Mouse (Mus musculus) olfactory bulb, adult 2 months (tissue): ENCODE data around the gene Tfrc. TPM values are rescaled to one million over a fixed set of nuclear protein-coding genes. Genes with fewer than 3 reads are reported as not detected.

Experiments used
- H3K27ac ChIP-seq: fragments of 200-500 bp; 2 replicates; pipeline ENCODE4 v1.5.1; 2012; ENCODE audit warnings: low read depth, low read length; ENCODE audit not compliant: insufficient read depth
- H3K4me1 ChIP-seq: fragments of 200-500 bp; 2 replicates; pipeline ENCODE4 v1.6.1; 2012; ENCODE audit warnings: low read length; ENCODE audit not compliant: control insufficient read depth, insufficient read depth
- H3K4me3 ChIP-seq: fragments of 200-500 bp; 2 replicates; pipeline ENCODE4 v1.5.1; 2012; ENCODE audit warnings: mild to moderate bottlenecking, low read depth, low read length, moderate library complexity; ENCODE audit not compliant: insufficient read depth
- CTCF ChIP-seq: fragments of 200-500 bp; IDR thresholded peaks from 2 replicates; pipeline ENCODE4 v1.5.1; 2012; ENCODE audit warnings: low read depth, mild to moderate bottlenecking, low read length, moderate library complexity; ENCODE audit not compliant: insufficient read depth
- POLR2A ChIP-seq: fragments of 200-500 bp; IDR thresholded peaks from 2 replicates; pipeline ENCODE4 v1.6.1; 2012; ENCODE audit warnings: mild to moderate bottlenecking, low read depth, low read length, moderate library complexity; ENCODE audit not compliant: insufficient read depth
- WGBS: fragments of 180-500 bp; shearing (Covaris S2); methylation state at CpG from one replicate; pipeline ENCODE4 v1.1.7; 2018; 5-methylcytosine and 5-hydroxymethylcytosine counted together
- polyA plus RNA-seq: library from polyadenylated mRNA; stranded (reverse); fragments of >200 nt; gene quantifications from 2 replicates; pipeline ENCODE4 v1.2.4, GENCODE M21; 2012; ENCODE audit warnings: low replicate concordance; ENCODE audit not compliant: missing spikeins, insufficient read depth, insufficient read length

Tfrc gene
- polyA plus RNA-seq, 1 experiment: not detected

DNA sequence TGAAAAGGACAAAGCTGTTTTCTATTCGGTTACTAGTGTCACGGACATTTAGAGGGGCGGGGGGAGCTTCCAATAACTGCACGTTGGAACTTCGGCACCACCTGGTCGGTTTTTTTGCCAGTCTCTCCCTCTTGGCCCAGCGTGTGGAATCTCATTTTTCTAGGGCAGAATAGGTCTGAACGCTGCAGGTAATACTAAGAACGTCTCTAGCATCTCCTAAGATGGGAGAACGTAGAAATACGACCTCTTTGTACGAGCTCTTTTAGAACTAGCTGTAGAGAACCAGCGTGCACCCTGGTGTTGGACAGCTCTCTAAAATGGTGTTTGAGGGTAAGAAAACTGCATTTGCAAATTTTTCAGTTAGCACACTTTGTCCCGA, 670 bp downstream of the Tfrc start:
- peaks cover 3% of the 10 kb centered on the region; the same call in 1 of the 2 replicates for H3K4me1 ChIP-seq
- no peak for TF ChIP-seq POLR2A
- no peak for TF ChIP-seq CTCF
- peak overlapping the region; percentile 91 for H3K4me3 ChIP-seq
- peak overlapping the region; percentile 80 for H3K27ac ChIP-seq
- WGBS: 1% methylated on average over 14 of the region's 14 CpGs

DNA sequence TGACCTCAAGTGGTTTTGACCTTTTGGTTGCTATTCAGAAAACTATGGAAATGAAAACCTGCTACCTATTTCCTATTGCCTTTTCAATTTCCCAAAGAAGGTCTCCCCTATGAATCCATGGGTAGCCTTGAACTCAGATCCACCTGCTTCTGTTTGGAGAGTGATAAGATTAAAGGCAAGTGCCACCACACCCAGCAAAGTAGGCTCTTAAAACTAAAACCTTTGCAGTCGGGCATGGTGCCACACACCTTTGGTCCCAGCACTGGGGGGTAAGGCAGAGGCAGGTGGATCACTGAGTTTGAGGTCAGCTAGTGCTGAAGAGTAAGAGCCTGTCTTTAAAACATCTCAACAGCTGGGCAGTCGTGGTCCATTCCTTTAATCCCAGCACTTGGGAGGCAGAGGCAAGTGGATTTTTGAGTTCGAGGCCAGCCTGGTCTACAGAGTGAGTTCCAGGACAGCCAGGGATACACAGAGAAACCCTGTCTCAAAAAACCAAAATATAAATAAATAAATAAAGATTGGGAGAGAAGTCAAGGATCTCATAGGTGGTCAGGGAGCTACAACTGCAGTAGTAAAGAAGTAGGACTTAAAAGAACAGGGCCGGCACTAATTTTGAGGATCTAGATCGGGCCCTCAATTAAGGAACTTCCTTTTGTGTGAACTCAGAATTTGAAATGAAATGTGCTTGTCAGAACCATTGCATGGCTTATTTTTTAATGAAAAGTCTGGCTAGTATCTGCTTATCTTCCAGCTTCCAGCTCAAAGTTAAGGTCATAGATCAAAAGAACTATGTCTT, 1.9 kb downstream of the Tfrc start:
- H3K4me3 ChIP-seq: peak overlapping the region; percentile 7; the same call in 1 of the 2 replicates
- WGBS: 73% methylated on average over 5 of the region's 5 CpGs
- no peak for TF ChIP-seq CTCF
- TF ChIP-seq POLR2A: no peak
- H3K27ac ChIP-seq: no peak overlapping the region
- H3K4me1 ChIP-seq: peaks cover 3% of the 10 kb centered on the region; the same call in 1 of the 2 replicates

DNA sequence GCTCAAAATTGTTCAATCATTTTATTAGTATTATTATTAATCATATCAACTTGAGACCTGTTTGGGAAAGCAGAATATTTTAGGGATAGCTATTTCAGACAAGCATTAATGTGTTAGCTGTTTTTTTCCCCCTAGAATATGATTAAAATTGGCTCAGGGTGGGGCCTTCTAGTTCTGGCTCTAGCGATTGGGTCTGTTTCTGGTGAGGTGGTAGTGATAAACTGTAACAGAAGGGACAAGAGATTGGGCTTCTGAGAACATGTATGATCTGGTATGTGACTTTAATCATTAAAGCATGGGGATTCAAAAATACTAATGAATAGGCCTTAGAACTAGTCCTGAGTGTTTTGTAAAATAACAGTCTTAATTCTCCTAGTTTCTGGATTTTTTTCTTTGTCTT, 3.3 kb downstream of the Tfrc start:
- H3K4me1 ChIP-seq: peaks cover 3% of the 10 kb centered on the region; the same call in 1 of the 2 replicates
- 80% methylated on average over 1 of the region's 1 CpGs for WGBS
- no peak for TF ChIP-seq POLR2A
- TF ChIP-seq CTCF: no peak
- H3K27ac ChIP-seq: no peak overlapping the region
- no peak overlapping the region for H3K4me3 ChIP-seq

DNA sequence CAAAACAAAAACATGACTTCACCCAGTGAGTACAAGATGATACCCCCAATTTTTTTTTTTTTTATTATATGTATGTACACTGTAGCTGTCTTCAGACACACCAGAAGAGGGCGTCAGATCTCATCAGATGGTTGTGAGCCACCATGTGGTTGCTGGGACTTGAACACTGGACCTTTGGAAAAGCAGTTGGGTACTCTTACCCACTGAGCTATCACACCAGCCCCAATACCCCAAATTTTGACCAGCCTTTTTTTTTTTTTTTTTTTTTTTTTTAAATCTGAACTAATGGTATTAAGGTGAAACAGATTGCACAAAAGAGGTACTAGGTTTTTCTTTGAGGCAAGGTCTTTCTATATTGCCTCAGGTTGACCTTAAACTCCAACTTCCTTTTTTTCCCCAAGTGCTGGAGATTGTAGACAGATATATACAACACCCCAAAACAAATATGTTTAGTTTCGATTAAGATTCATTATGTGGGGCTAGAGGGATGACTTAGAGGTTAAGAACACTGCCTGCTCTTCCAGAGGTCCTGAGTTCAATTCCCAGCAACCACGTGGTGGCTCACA, 4.6 kb downstream of the Tfrc start:
- Histone ChIP-seq H3K27ac (no peak overlapping the region), H3K4me3 (no peak overlapping the region), H3K4me1 (peaks cover 3% of the 10 kb centered on the region; the same call in 1 of the 2 replicates)
- 84% methylated on average over 3 of the region's 3 CpGs for WGBS
- no peak for TF ChIP-seq CTCF
- TF ChIP-seq POLR2A: no peak

DNA sequence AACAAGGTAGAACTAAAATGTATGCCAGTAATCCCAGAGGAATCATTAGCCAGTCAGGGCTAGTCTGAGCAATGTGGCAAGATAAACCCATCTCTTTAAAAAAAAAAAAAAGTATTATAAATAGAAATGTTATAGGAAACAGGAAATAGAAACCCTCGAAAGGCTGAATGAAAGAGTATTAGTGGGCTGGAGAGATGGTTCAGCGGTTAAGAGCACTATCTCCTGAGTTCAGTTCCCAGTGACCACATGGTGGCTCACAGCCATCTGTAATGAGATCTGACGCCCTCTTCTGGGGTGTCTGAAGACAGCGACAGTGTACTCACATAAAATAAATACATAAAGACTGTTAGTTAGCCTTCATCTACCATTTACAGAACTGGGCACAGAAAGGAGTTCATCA, 5.3 kb downstream of the Tfrc start:
- no peak overlapping the region for H3K27ac ChIP-seq
- 48% methylated on average over 4 of the region's 4 CpGs for WGBS
- TF ChIP-seq CTCF (no peak), POLR2A (no peak)

DNA sequence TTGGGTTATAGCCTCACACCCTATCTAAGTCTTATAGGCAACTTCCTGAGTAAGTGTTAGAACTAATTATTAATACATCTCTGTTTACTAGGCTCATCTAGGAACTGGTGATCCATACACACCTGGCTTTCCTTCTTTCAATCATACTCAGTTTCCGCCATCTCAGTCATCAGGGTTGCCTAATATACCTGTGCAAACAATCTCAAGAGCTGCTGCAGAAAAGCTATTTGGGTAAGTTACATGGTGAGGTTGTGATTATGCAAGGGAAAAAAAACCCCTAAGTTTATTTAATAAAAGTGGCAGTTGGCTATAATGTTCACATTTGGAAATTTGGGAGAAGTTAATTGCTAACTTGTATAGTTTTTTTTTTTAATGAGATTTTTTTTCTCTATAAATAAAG, 10.2 kb downstream of the Tfrc start:
- WGBS: 91% methylated on average over 1 of the region's 1 CpGs
- TF ChIP-seq CTCF: no peak
- TF ChIP-seq POLR2A: no peak
- Histone ChIP-seq H3K4me3 (no peak overlapping the region), H3K27ac (no peak overlapping the region), H3K4me1 (no peaks in the 10 kb centered on the region)

More for the DNA sequence above, 5.3 kb downstream of the Tfrc start:
- H3K4me3 ChIP-seq: no peak overlapping the region
- peaks cover 3% of the 10 kb centered on the region; the same call in 1 of the 2 replicates for H3K4me1 ChIP-seq

DNA sequence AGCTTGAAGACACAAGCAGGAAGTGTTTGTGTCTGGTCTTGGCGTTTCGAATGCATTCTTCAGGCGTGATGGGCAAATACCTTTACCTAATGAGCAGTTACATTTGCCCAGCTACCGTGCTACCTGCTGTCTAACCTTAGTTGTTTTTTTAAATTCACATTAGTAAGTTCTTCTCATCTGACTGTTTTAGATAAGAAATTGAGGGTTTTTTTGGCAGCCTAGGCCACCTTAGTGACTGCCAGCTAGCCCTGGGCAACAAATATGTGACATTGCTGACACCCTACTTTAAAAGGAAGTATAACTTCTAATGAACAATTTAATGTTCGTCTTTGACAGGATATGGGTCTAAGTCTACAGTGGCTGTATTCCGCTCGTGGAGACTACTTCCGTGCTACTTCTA, 19.4 kb downstream of the Tfrc start:
- 90% methylated on average over 8 of the region's 8 CpGs for WGBS
- H3K4me3 ChIP-seq: no peak overlapping the region
- no peak overlapping the region for H3K27ac ChIP-seq
- no peaks in the 10 kb centered on the region for H3K4me1 ChIP-seq
- TF ChIP-seq CTCF (no peak), POLR2A (no peak)

DNA sequence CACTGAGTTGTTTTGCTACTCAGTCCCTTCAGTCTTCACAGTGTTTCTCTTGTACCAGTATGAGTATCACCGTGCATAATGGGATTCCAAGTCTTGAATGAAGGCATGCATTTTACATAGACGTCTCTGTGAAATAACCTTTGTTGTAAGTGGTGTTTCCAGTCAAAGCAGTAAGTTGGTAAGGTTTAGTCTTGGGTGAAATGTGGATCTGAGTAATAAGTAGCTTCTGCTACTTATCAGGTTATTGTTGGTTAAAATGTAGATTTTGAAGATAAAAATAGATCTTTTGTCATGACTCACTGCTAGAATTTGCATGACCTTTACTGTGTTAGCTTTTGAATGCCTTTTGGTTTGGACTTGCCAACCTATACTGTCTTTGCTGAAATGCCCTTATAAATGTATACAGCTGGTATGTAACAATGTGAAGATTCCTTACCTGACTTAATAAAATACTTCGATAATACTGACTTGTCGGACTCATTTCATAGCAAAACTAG, 23.7 kb downstream of the Tfrc start:
- Histone ChIP-seq H3K27ac (peak overlapping the region; percentile 75), H3K4me1 (no peaks in the 10 kb centered on the region), H3K4me3 (no peak overlapping the region)
- TF ChIP-seq CTCF: no peak
- TF ChIP-seq POLR2A: no peak
- 46% methylated on average over 4 of the region's 4 CpGs for WGBS

DNA sequence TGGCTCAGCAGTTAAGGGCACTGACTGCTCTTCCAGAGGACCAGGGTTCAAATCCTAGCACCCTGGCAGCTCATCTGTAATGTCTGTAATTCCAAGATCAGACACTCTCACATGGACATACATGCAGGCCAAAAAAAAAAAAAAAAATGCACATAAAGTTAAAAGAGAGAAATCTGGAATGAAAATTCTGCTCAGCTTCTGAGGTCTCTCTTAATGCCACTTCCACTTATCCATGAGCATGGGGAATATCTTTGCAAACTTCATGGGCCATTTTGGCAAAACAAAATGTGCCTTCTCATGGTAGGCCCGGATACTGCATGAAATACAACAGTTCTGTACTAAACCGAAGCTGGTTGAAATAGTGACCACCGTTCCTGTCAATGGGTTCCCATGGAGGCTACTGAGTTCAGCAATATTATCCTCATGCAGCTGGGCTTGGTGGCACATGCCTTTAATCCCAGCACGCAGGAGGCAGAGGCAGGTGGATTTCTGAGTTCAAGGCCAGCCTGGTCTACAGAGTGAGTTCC, 24.8 kb downstream of the Tfrc start:
- Histone ChIP-seq H3K4me1 (peaks cover under 1% of the 10 kb centered on the region), H3K4me3 (no peak overlapping the region), H3K27ac (peak overlapping the region; percentile 20; the same call in 1 of the 2 replicates)
- 87% methylated on average over 4 of the region's 4 CpGs for WGBS
- TF ChIP-seq CTCF: no peak
- no peak for TF ChIP-seq POLR2A
